Mouse (Mus musculus): ENCODE results near the gene 1500009C09Rik. TPM values are rescaled to one million over a fixed set of nuclear protein-coding genes. Genes with fewer than 3 reads are reported as not detected.

The 1500009C09Rik gene
- not detected for total RNA-seq (2021)

GRCm38 (mm10) chr15:82252097-82252496, at the start of gene 1500009C09Rik:
Gene 1500009C09Rik (plus strand): TSS chr15:82252397.
- no peak for DNase-seq
- intact Hi-C loops (cut with DNase I), result no loop called here

GRCm38 (mm10) chr15:82203090-82203489, 49.1 kb upstream of the 1500009C09Rik start:
- DNase-seq, result no peak
- intact Hi-C loops (cut with DNase I), result no loop called here

- DNase-seq, result no peak
- intact Hi-C loops (cut with DNase I), result no loop called here
Measured at GRCm38 (mm10) chr15:82203611-82204351, 48.4 kb upstream of the 1500009C09Rik start.

- intact Hi-C loops (cut with DNase I), result no loop called here
- no peak for DNase-seq
Measured at GRCm38 (mm10) chr15:82204680-82205371, 47.4 kb upstream of the 1500009C09Rik start.

GRCm38 (mm10) chr15:82206365-82207104, 45.7 kb upstream of the 1500009C09Rik start:
- DNase-seq, result peak; percentile 90
- intact Hi-C loops (cut with DNase I), result no loop called here

DNA sequence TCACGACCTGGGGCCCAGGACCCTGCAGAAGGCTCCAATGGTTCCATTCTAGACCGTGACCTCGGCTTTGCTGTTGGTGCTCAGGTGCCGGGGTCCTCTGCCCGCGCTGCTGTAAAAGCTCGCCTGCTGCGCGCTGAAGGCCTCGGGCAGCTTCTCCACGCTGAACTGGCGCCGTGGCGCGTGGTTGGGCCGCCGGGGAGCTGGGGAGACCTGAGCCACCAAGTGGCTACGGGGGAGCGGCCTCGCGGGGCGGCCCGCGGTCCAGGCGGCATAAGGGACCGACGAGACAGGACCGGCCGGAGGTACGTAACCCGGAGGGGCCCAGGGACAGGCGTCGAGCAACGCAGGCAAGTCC, 45.1 kb upstream of the 1500009C09Rik start:
- intact Hi-C loops (cut with DNase I), result no loop called here

GRCm38 (mm10) chr15:82207504-82208219, 44.5 kb upstream of the 1500009C09Rik start:
- DNase-seq, result no peak
- intact Hi-C loops (cut with DNase I), result no loop called here

More for the DNA sequence above, 45.1 kb upstream of the 1500009C09Rik start:
- DNase-seq, result no peak

DNA sequence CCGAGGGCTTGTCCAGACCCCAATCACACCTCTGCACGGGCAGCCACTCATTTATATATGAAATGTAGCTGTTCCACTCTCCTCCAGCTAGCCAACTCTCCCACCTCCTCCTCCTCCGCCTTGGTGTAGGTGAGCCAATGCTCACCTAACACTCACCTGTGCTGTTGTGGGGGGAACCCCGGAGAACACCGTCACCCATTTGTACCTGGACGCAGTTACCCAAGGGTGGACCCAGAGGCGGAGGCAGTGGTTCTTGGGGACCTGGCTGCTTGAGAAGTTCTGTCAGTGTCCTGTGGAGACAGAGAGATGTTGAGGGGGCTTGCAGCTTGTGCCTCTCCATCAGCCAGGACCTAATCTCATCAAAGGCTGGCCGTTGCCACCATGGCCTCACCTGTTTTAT, 43.9 kb upstream of the 1500009C09Rik start:
- DNase-seq, result no peak
- intact Hi-C loops (cut with DNase I), result no loop called here

GRCm38 (mm10) chr15:82209295-82210050, 42.7 kb upstream of the 1500009C09Rik start:
- DNase-seq, result no peak
- intact Hi-C loops (cut with DNase I), result no loop called here

DNA sequence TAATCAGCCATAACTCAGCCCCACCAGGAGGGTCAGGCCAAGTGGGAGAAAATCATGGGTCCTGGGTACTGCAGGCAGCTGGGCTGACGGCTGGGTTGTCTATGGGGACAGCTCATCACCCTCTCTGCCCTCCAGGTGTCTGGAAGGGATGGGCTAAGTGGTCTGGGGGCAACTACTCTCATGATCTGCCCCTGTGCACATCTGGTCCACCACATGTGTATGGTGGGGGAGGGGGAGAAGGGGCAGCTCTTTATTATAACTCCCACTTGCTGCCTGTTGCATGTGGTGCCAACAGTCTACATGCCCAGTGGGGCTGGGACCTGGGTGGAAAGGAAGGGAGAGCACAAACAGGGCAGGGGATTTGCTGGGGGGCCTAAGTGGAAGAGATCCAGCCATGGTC, 41.4 kb upstream of the 1500009C09Rik start:
- DNase-seq, result no peak
- intact Hi-C loops (cut with DNase I), result no loop called here

DNA sequence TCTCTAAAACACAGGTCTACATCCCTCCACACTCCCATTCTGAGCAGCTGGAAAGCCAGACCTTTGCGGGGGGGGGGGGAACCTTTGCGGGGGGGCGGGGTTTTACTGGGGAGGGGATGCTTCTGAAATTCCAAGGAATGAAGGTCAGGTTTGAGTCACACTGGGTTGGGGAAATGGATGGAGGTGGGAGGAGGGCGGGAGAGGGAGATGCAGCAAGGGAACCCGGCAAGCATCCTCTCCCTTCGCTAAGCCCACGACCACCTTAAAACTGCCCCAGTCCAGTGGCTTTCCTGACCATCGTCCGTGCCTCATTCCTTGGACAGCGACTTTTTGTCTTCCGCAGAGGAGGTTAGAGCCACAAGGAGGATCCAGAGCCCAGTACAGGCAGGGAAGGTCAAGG, 40.9 kb upstream of the 1500009C09Rik start:
- DNase-seq, result no peak
- intact Hi-C loops (cut with DNase I), result no loop called here

GRCm38 (mm10) chr15:82211911-82212751, 40.1 kb upstream of the 1500009C09Rik start:
- intact Hi-C loops (cut with DNase I), result no loop called here
- DNase-seq, result peak; percentile 34 to 39

GRCm38 (mm10) chr15:82212752-82213063, 39.5 kb upstream of the 1500009C09Rik start, which contains the start of gene Shisa8:
Gene Shisa8 (minus strand): TSS chr15:82212815.
- intact Hi-C loops (cut with DNase I), result no loop called here
- DNase-seq, result no peak

GRCm38 (mm10) chr15:82213222-82213621, 39.0 kb upstream of the 1500009C09Rik start:
- intact Hi-C loops (cut with DNase I), result no loop called here
- no peak for DNase-seq

DNA sequence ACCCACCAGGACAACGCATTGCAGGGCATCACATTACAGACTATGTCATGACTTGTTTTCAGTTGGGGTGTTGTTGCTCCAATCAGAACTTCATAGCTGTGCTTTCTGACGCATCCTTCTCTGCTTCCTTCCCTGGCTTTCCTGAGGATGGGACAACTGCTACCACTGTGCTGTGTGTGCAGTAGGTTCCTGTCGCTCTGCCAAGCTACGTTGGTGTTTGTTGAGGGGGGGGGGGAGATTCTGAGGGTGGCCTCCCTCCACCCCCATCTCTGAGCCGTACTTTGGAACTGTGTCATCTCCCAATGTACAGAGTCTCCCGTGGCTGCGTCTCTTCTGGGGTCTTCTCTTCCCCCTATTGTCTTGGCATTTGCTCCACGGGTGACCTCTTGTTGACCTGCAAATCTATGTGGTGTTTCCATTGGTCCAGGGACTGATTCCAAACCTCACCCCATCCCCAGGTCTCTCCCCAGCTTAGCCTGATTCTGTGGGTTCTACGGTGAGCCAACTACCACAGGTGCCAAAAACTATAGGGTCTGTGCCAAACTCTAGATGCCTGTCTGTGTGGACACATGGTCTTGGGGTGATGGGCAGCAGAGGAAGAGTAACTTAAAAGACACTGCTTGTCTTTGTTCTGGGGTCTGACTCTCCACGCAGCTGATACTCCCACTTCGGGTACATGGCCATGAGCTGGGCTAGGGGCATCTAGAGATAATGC, 36.7 kb upstream of the 1500009C09Rik start:
- DNase-seq, result no peak
- intact Hi-C loops (cut with DNase I), result no loop called here

GRCm38 (mm10) chr15:82216142-82216827, 35.9 kb upstream of the 1500009C09Rik start:
- intact Hi-C loops (cut with DNase I), result no loop called here
- no peak for DNase-seq

DNA sequence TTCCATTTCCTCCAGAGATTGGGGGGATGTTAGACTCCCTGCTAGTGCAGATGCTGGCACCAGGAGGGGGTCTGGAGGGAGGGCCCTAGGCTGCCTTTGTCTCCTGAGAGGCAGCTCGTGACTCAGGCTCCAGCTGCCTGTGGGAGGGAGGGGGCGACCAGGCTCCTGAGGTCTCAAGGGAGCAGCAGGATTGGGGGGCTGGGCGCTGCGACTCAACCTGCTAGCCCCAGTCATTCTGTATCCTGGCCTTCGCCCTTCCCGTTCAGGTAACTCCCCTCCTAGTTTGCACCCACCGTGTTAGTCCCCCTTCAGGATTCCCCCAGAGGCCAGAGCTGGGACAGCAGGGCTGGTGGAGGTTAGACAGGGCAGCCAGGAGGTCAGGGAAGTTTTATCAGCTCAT, 35.2 kb upstream of the 1500009C09Rik start:
- intact Hi-C loops (cut with DNase I), result no loop called here
- DNase-seq, result no peak

- no peak for DNase-seq
- intact Hi-C loops (cut with DNase I), result no loop called here
Measured at GRCm38 (mm10) chr15:82217980-82218379, 34.2 kb upstream of the 1500009C09Rik start.
